Comparison of ENCODE assay signal across 17 mouse cellular contexts in the genomic region with DNA sequence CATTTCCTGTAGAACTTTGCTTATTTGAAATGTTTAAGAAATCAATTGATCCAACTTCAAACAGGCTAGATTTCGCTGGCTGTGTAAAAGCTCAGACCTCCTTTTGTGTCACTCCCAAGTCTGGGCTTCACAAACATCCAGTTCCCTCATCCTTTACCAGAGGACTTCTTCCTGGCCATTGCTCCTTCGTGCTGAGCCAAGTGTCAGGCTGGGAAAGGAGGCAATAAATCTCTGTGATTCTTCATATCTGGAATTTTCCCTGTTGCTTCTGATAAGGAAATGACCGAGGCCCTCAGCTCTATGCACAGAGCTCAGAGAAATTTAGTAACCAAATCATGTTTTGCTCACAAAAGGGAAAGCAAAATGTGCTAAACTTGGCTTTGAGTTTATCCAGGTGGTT. TPM values are rescaled to one million over a fixed set of nuclear protein-coding genes. Genes with fewer than 3 reads are reported as not detected.
DNase-seq lines count a peak whose midpoint lies in the region; ATAC-seq lines count a peak whose summit lies in the region.
"Had no signal": no experiment of that assay in that cellular context is flagged by ENCODE, and none has a peak within 500 bp of the region (broad histone marks: within the 10 kb centered on the region; RNA-seq: fewer than 3 reads in every experiment).

No protein-coding gene starts in this region.

- peaks cover 7% of the 10 kb centered on the region; the same call in 1 of the 2 replicates for H3K4me1 ChIP-seq in heart, embryonic 12.5 days (replicated peaks)
- peaks cover 6% of the 10 kb centered on the region; the same call in 1 of the 2 replicates for H3K4me1 ChIP-seq in limb, embryonic 15.5 days
- no peaks in the 10 kb centered on the region for H3K4me1 ChIP-seq in limb, embryonic 10.5 days
- H3K4me1 ChIP-seq: embryonic facial prominence, embryonic 12.5 days; heart, embryonic 15.5 days; hindbrain, embryonic 12.5 days; stomach, embryonic 15.5 days had no signal

- no peak overlapping the region for H3K4me2 ChIP-seq in heart, embryonic 12.5 days
- H3K4me2 ChIP-seq in limb, embryonic 15.5 days, result no peak overlapping the region
- H3K4me2 ChIP-seq: embryonic facial prominence, embryonic 12.5 days; heart, embryonic 15.5 days; hindbrain, embryonic 12.5 days; limb, embryonic 13.5 days; stomach, embryonic 15.5 days had no signal

- no peaks in the 10 kb centered on the region for H3K36me3 ChIP-seq in heart, embryonic 12.5 days
- no peaks in the 10 kb centered on the region for H3K36me3 ChIP-seq in limb, embryonic 15.5 days
- no peaks in the 10 kb centered on the region for H3K36me3 ChIP-seq in limb, embryonic 10.5 days
- H3K36me3 ChIP-seq: embryonic facial prominence, embryonic 12.5 days; heart, embryonic 15.5 days; hindbrain, embryonic 12.5 days; limb, embryonic 13.5 days; stomach, embryonic 15.5 days had no signal

- intact Hi-C loops in heart, postnatal 25 days (cut with DNase I), result no loop called here

- WGBS in heart, embryonic 12.5 days, result 41% methylated on average over 3 of the region's 3 CpGs
- WGBS in limb, embryonic 15.5 days, result 36% methylated on average over 3 of the region's 3 CpGs
- 71% methylated on average over 3 of the region's 3 CpGs for WGBS in limb, embryonic 10.5 days

- no peak overlapping the region for H3K27ac ChIP-seq in heart, embryonic 12.5 days (ENCODE audit: poor library complexity, severe bottlenecking)
- peak overlapping the region; percentile 22 for H3K27ac ChIP-seq in limb, embryonic 15.5 days
- H3K27ac ChIP-seq in limb, embryonic 10.5 days, result no peak overlapping the region
- H3K27ac ChIP-seq: embryonic facial prominence, embryonic 12.5 days; heart, embryonic 15.5 days; hindbrain, embryonic 12.5 days; limb, embryonic 13.5 days; stomach, embryonic 15.5 days had no signal

- DNase-seq in heart, adult 18-20 months, result peak; percentile 42 to 65
- no peak for DNase-seq in limb, embryonic 10.5 days (ENCODE audit: low spot score)
- peak; percentile 9 for DNase-seq in heart, postnatal 25 days (ENCODE audit: low spot score)
- peak; percentile 20 to 30 for DNase-seq in kidney, postnatal 4 days
- no peak for DNase-seq in lung, adult 18-20 months
- DNase-seq: cerebellum, adult 9-10 months; gastrocnemius, postnatal 10 days; liver, postnatal 0 days; lung, postnatal 36 days; spleen, adult 18-20 months had no signal

- H3K9ac ChIP-seq in heart, embryonic 12.5 days, result no peak overlapping the region
- no peak overlapping the region for H3K9ac ChIP-seq in limb, embryonic 15.5 days
- H3K9ac ChIP-seq: embryonic facial prominence, embryonic 12.5 days; heart, embryonic 15.5 days; hindbrain, embryonic 12.5 days; limb, embryonic 13.5 days; liver, postnatal 0 days; stomach, embryonic 15.5 days had no signal

- no peak overlapping the region for H3K4me3 ChIP-seq in heart, embryonic 12.5 days
- H3K4me3 ChIP-seq in limb, embryonic 15.5 days, result no peak overlapping the region
- H3K4me3 ChIP-seq in limb, embryonic 10.5 days, result no peak overlapping the region
- H3K4me3 ChIP-seq: embryonic facial prominence, embryonic 12.5 days; heart, embryonic 15.5 days; hindbrain, embryonic 12.5 days; limb, embryonic 13.5 days; stomach, embryonic 15.5 days had no signal

- no peaks in the 10 kb centered on the region for H3K27me3 ChIP-seq in heart, embryonic 12.5 days (replicated peaks)
- no peaks in the 10 kb centered on the region for H3K27me3 ChIP-seq in limb, embryonic 15.5 days
- no peaks in the 10 kb centered on the region for H3K27me3 ChIP-seq in limb, embryonic 10.5 days (ENCODE audit: low read depth, poor library complexity, severe bottlenecking)
- H3K27me3 ChIP-seq: embryonic facial prominence, embryonic 12.5 days; heart, embryonic 15.5 days; hindbrain, embryonic 12.5 days; stomach, embryonic 15.5 days had no signal

- H3K9me3 ChIP-seq in heart, embryonic 12.5 days (replicated peaks), result no peaks in the 10 kb centered on the region
- no peaks in the 10 kb centered on the region for H3K9me3 ChIP-seq in limb, embryonic 15.5 days
- no peaks in the 10 kb centered on the region for H3K9me3 ChIP-seq in limb, embryonic 10.5 days (replicated peaks)
- H3K9me3 ChIP-seq: embryonic facial prominence, embryonic 12.5 days; heart, embryonic 15.5 days; hindbrain, embryonic 12.5 days; limb, embryonic 13.5 days; stomach, embryonic 15.5 days had no signal

- ATAC-seq in heart, embryonic 12.5 days (ENCODE audit: insufficient number of reproducible peaks, low FRiP score), result no peak
- no peak for ATAC-seq in limb, embryonic 15.5 days (ENCODE audit: insufficient number of reproducible peaks, low FRiP score, low TSS enrichment, low read depth)
- ATAC-seq: liver, postnatal 0 days had no signal

RNA-seq across cellular contexts. Expression of gene Cmss1, which starts 56.0 kb away (rescaled TPM):
- total RNA-seq in heart, adult 18-20 months (2021), result 10 to 100 TPM; 70.2 to 79.9 TPM
- polyA plus RNA-seq in heart, embryonic 12.5 days (2016; fragmentation: Nextera tagmentation; extraction: Ambion mirVana), result 27.5 and 30.1 TPM in 2 replicates
- polyA plus RNA-seq in limb, embryonic 15.5 days (2015; fragmentation: Nextera tagmentation; extraction: Ambion mirVana), result 37.0 and 41.8 TPM in 2 replicates
- 53.7 and 67.5 TPM in 2 replicates for polyA plus RNA-seq in limb, embryonic 10.5 days (2016; fragmentation: Nextera tagmentation; extraction: Ambion mirVana)
- 10 to 100 TPM; 82.9 to 84.0 TPM for total RNA-seq in heart, postnatal 25 days (2021)

Comparison
In these comparisons a context has a peak if more than half of its experiments do, and no peak if none do; other contexts are left out.
1. DNase-seq: peak in heart, adult 18-20 months (2 of 2), heart, postnatal 25 days (single experiment) and kidney, postnatal 4 days (2 of 2); none in limb, embryonic 10.5 days (single experiment) and lung, adult 18-20 months (0 of 2).